Mouse (Mus musculus) heart, embryonic 14.5 days (tissue): ENCODE data around the gene Dpp10. TPM values are rescaled to one million over a fixed set of nuclear protein-coding genes. Genes with fewer than 3 reads are reported as not detected.

Experiments
- ATAC-seq: fragments of 200-750 bp; cut with Nextera tagmentation; 2 replicates; pipeline ENCODE4 v1.8.0; 2017; ENCODE audit warnings: low read depth, moderate TSS enrichment; ENCODE audit not compliant: insufficient number of reproducible peaks, insufficient read depth, low FRiP score
- H3K27ac ChIP-seq, 2 experiments: fragments of 200-500 bp in 1 of 2; fragments of 300-500 bp in 1 of 2; sonication (generic) in 1 of 2; replicated peaks in 1 of 2; 2 replicates each; pipeline ENCODE4 v1.5.1; 2012 to 2014; ENCODE audit warnings: low read depth in 2 of 2, low read length in 2 of 2, control low read depth in 1 of 2, mild to moderate bottlenecking in 1 of 2, mixed read lengths in 1 of 2; ENCODE audit not compliant: control insufficient read depth in 1 of 2, insufficient read depth in 1 of 2
- H3K27me3 ChIP-seq: fragments of 300-500 bp; sonication (generic); 2 replicates; pipeline ENCODE4 v1.6.1; 2014; ENCODE audit warnings: mild to moderate bottlenecking, low read length, control low read depth; ENCODE audit not compliant: control insufficient read depth, insufficient read depth
- H3K36me3 ChIP-seq: fragments of 300-500 bp; sonication (generic); 2 replicates; pipeline ENCODE4 v1.6.1; 2014; ENCODE audit warnings: mild to moderate bottlenecking, control low read depth, low read length, mixed read lengths; ENCODE audit not compliant: control insufficient read depth, insufficient read depth
- H3K4me1 ChIP-seq, 2 experiments: fragments of 200-500 bp in 1 of 2; fragments of 300-500 bp in 1 of 2; sonication (generic) in 1 of 2; 2 replicates each; pipeline ENCODE4 v1.6.1; 2012 to 2014; ENCODE audit warnings: low read length in 2 of 2, control low read depth in 1 of 2, mixed read lengths in 1 of 2; ENCODE audit not compliant: control insufficient read depth in 2 of 2, insufficient read depth in 2 of 2
- H3K4me2 ChIP-seq: fragments of 300-500 bp; sonication (generic); 2 replicates; pipeline ENCODE4 v1.6.1; 2014; ENCODE audit warnings: mild to moderate bottlenecking, low read length
- H3K4me3 ChIP-seq, 2 experiments: fragments of 200-500 bp in 1 of 2; fragments of 300-500 bp in 1 of 2; sonication (generic) in 1 of 2; 2 replicates each; pipeline ENCODE4 v1.5.1; 2012 to 2014; ENCODE audit warnings: low read length in 2 of 2, mild to moderate bottlenecking in 2 of 2, control low read depth in 1 of 2, low read depth in 1 of 2, moderate library complexity in 1 of 2; ENCODE audit not compliant: control insufficient read depth in 1 of 2, insufficient read depth in 1 of 2
- H3K9ac ChIP-seq: fragments of 300-500 bp; sonication (generic); 2 replicates; pipeline ENCODE4 v1.6.1; 2014; ENCODE audit warnings: mild to moderate bottlenecking, low read length
- H3K9me3 ChIP-seq: fragments of 300-500 bp; sonication (generic); 2 replicates; pipeline ENCODE4 v1.6.1; 2016; ENCODE audit warnings: low read length, control low read depth; ENCODE audit not compliant: control insufficient read depth
- WGBS: fragments of 180-500 bp; shearing (Covaris S2); extraction: QIAGEN DNeasy Blood & Tissue Kit; methylation state at CpG from one replicate; pipeline ENCODE4 v1.1.7; 2014; 5-methylcytosine and 5-hydroxymethylcytosine counted together
- polyA plus RNA-seq: library from polyadenylated mRNA; unstranded; fragments of >200 nt; fragmentation: Nextera tagmentation; extraction: Ambion mirVana; gene quantifications from 2 replicates; pipeline ENCODE4 v1.2.1, GENCODE M21; 2014

The Dpp10 gene
- polyA plus RNA-seq, 1 experiment from 2014 or later: 0.12 TPM

DNA sequence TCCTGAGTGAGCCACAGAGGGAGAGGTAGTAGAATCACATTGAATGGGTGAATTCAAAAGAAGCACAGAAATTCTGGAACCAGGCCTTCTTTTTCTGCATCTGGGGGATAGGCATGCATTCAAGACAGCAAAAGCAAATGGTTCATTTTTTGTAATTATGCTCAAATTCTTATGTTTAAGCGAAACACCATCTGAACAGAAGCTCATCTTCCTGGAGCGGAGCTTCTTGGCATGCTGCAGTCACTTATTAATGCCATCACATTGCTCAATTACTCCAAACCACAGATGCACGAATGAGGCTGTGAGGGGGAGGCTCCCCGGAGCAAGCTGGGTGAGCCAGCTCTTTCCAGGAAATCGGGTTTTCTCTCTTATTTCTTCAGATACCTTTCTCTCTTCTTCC is 142.7 kb downstream of the Dpp10 start:
- Histone ChIP-seq H3K4me2 (no peak overlapping the region), H3K9me3 (no peaks in the 10 kb centered on the region), H3K27me3 (no peaks in the 10 kb centered on the region), H3K27ac (no peak overlapping the region), H3K4me3 (no peak overlapping the region), H3K36me3 (no peaks in the 10 kb centered on the region), H3K9ac (no peak overlapping the region), H3K4me1 (no peaks in the 10 kb centered on the region)
- WGBS: 73% methylated on average over 5 of the region's 5 CpGs
- no peak for ATAC-seq

DNA sequence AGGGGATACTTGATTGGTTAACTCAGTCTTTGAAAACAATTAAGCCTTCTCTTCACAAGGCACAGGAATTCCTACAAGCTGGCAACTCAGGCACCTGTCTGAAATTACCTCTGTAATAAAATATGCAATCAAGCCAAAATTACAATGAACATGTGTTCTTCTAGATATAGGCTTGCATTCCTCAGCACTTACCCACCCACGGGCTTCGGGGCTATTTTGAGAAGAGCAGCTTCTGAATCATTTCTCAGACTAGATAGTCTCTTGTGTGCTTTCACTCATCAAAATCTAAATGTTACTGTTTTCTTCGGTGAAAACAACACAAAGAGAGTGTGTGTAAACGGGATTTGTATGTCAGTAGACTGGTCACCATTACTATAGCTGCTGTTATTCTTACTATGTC is 144.1 kb downstream of the Dpp10 start:
- H3K4me2 ChIP-seq: no peak overlapping the region
- ATAC-seq: no peak
- no peaks in the 10 kb centered on the region for H3K4me1 ChIP-seq
- no peak overlapping the region for H3K9ac ChIP-seq
- H3K27me3 ChIP-seq: no peaks in the 10 kb centered on the region
- H3K27ac ChIP-seq: no peak overlapping the region
- H3K36me3 ChIP-seq: no peaks in the 10 kb centered on the region
- 53% methylated on average over 4 of the region's 4 CpGs for WGBS
- H3K4me3 ChIP-seq: no peak overlapping the region
- no peaks in the 10 kb centered on the region for H3K9me3 ChIP-seq

DNA sequence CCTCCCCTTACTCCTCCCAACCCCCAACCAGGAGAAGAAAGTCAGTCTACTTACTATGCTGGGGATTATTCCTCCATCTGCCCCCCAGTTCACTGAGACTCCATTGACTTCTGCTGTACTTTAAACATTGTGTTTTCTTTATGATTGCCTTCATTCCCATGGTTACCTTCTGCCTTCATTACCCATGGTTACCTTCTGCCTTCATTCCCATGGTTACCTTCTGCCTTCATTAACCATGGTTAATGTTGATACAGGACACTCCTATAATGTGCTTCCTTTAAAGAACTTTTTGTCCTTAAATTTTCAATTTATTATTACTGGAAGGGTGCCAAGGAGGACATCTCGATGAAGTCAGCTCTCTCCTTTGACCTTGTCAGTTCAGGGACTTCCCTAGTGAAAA is 158.1 kb downstream of the Dpp10 start:
- H3K4me2 ChIP-seq: no peak overlapping the region
- 40% methylated on average over 1 of the region's 1 CpGs for WGBS
- H3K36me3 ChIP-seq: no peaks in the 10 kb centered on the region
- no peak overlapping the region for H3K4me3 ChIP-seq
- H3K9ac ChIP-seq: no peak overlapping the region
- H3K9me3 ChIP-seq: no peaks in the 10 kb centered on the region
- no peaks in the 10 kb centered on the region for H3K4me1 ChIP-seq
- H3K27ac ChIP-seq: no peak overlapping the region
- no peak for ATAC-seq
- no peaks in the 10 kb centered on the region for H3K27me3 ChIP-seq

DNA sequence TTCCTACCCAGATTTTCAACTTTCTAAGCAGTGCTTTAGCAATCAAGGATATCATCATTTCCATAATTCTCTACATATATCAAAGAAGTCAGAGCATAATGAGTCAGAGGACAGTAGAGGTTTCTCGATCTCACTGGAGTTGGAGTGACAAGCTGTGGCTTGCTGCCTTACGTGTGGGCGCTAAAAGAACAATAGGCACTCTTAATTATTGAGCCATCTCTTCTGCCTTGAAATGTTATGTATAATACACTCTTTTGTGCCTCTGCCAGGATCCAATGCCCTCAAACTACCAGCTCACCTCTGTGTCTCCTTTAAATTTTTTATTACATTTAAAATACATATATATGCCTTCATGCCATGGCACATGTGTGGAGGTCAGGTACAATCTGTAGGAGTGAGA is 198.5 kb downstream of the Dpp10 start:
- Histone ChIP-seq H3K36me3 (no peaks in the 10 kb centered on the region), H3K27me3 (no peaks in the 10 kb centered on the region), H3K4me2 (no peak overlapping the region), H3K4me1 (no peaks in the 10 kb centered on the region), H3K4me3 (no peak overlapping the region), H3K9ac (no peak overlapping the region), H3K27ac (no peak overlapping the region), H3K9me3 (no peaks in the 10 kb centered on the region)
- WGBS: 83% methylated on average over 3 of the region's 3 CpGs
- ATAC-seq: no peak

DNA sequence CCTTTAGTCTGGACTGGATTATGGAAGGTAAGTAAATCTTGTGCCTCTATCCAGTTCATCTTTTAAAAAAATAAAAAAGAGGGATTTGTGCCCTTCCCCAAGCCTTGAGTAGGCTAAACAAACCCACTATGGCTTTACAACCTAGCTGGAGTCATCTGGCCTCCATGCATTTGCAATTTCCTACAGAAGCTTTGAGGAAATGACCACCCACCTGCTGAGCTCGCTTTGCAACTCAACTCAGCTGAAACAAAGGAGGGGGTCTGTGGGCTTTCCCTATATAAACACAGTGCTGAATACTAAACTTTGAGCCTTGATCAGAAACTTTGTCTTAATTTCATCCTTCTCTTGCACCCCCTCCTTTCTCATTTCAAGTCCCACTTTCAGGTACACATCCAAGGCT is 244.2 kb downstream of the Dpp10 start:
- H3K27me3 ChIP-seq: no peaks in the 10 kb centered on the region
- no peaks in the 10 kb centered on the region for H3K9me3 ChIP-seq
- ATAC-seq: no peak
- H3K4me3 ChIP-seq: no peak overlapping the region
- H3K4me1 ChIP-seq: no peaks in the 10 kb centered on the region
- no peak overlapping the region for H3K27ac ChIP-seq
- no peaks in the 10 kb centered on the region for H3K36me3 ChIP-seq
- no peak overlapping the region for H3K4me2 ChIP-seq
- no peak overlapping the region for H3K9ac ChIP-seq
- 24% methylated on average over 1 of the region's 1 CpGs for WGBS

DNA sequence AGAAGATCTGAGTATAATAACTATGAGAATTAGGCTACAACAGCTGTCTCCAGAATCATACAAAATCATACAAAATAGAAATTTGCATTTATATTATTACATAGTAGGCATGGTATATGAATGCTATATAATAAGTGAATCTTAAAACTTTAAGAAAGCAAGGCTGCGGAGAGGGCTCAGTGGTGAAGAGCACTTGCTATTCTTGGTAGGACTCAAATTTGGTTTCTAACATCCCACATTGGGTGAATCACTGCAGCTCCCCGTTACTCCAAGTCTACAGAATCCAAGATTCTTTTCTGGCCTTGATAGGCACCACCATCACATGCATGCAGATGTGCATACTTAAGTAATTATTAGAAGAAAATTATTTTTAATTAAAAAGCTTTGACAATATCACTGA is 279.8 kb downstream of the Dpp10 start:
- no peak overlapping the region for H3K27ac ChIP-seq
- H3K4me3 ChIP-seq: no peak overlapping the region
- WGBS: 81% methylated on average over 2 of the region's 2 CpGs

DNA sequence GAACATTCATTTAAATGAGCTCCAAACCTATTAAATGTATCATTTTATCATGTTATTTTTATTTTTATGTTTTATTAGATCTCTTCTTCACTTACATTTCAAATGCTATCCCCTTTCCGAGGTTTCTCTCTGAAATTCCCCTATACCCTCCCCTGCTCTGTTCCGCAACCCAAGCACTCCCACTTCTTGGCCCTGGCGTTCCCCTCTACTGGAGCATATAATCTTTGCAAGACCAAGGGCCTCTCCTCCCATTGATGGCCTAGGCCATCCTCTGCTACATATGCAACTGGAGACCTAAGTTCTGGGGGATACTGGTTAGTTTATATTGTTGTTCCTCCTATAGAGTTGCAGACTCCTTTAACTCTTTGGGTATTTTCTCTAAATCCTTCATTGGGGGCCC is 283.1 kb downstream of the Dpp10 start:
- Histone ChIP-seq H3K9me3 (no peaks in the 10 kb centered on the region), H3K36me3 (no peaks in the 10 kb centered on the region), H3K4me2 (no peak overlapping the region), H3K9ac (no peak overlapping the region), H3K4me3 (no peak overlapping the region), H3K4me1 (no peaks in the 10 kb centered on the region), H3K27me3 (no peaks in the 10 kb centered on the region), H3K27ac (no peak overlapping the region)
- no peak for ATAC-seq
- WGBS: 81% methylated on average over 3 of the region's 3 CpGs

More for the DNA sequence above, 279.8 kb downstream of the Dpp10 start:
- no peak for ATAC-seq
- H3K36me3 ChIP-seq: no peaks in the 10 kb centered on the region
- no peak overlapping the region for H3K4me2 ChIP-seq
- H3K4me1 ChIP-seq: no peaks in the 10 kb centered on the region
- H3K9me3 ChIP-seq: no peaks in the 10 kb centered on the region
- no peaks in the 10 kb centered on the region for H3K27me3 ChIP-seq
- no peak overlapping the region for H3K9ac ChIP-seq

DNA sequence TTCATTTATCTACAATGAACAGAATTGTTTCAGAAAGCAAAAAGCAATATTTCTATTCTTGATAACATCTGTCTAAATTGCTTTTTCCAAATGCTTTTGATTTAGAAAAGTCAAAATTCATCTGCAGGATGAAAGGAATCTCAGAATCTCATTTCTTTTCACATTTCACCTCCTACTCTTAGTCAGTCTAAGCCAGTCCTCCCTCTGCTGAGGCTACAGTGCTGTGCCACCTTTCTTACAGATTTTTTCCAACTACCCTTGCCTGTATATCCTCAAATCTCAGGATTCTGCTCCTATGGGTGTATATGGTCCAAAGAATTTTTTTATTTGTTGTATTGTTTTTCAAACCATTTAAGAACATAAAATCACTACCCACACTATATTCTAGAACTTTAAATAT is 289.3 kb downstream of the Dpp10 start:
- no peak overlapping the region for H3K4me2 ChIP-seq
- H3K36me3 ChIP-seq: no peaks in the 10 kb centered on the region
- no peaks in the 10 kb centered on the region for H3K9me3 ChIP-seq
- no peaks in the 10 kb centered on the region for H3K4me1 ChIP-seq
- no peak overlapping the region for H3K9ac ChIP-seq
- no peak overlapping the region for H3K27ac ChIP-seq
- no peak for ATAC-seq
- H3K27me3 ChIP-seq: no peaks in the 10 kb centered on the region
- no peak overlapping the region for H3K4me3 ChIP-seq
